Mouse (Mus musculus) limb, embryonic 11.5 days (tissue): ENCODE measurements around the gene 4933411K16Rik. TPM values are rescaled to one million over a fixed set of nuclear protein-coding genes. Genes with fewer than 3 reads are reported as not detected.

Experiments used
- ATAC-seq: fragments of 200-750 bp; cut with Nextera tagmentation; 2 replicates; pipeline ENCODE4 v1.8.0; 2017; ENCODE audit warnings: low read depth; ENCODE audit not compliant: insufficient number of reproducible peaks, low FRiP score, low TSS enrichment
- DNase-seq: peaks from one replicate; pipeline ENCODE4 v3.0.0-alpha.2; 2015; ENCODE audit warnings: low spot score
- H3K27ac ChIP-seq: fragments of 300-500 bp; sonication (generic); replicated peaks from 2 replicates; pipeline ENCODE4 v1.5.1; 2014; ENCODE audit warnings: low read depth, mild to moderate bottlenecking, low read length
- H3K27me3 ChIP-seq: fragments of 300-500 bp; sonication (generic); 2 replicates; pipeline ENCODE4 v1.6.1; 2014; ENCODE audit warnings: mild to moderate bottlenecking, low read length, mixed read lengths; ENCODE audit not compliant: control insufficient read depth, insufficient read depth
- H3K36me3 ChIP-seq: fragments of 300-500 bp; sonication (generic); 2 replicates; pipeline ENCODE4 v1.6.1; 2014; ENCODE audit warnings: mild to moderate bottlenecking, low read length, moderate library complexity, mixed read lengths; ENCODE audit not compliant: control insufficient read depth, insufficient read depth
- H3K4me1 ChIP-seq: fragments of 300-500 bp; sonication (generic); 2 replicates; pipeline ENCODE4 v1.6.1; 2014; ENCODE audit warnings: low read length, mixed read lengths; ENCODE audit not compliant: control insufficient read depth, insufficient read depth
- H3K4me2 ChIP-seq: fragments of 300-500 bp; sonication (generic); 2 replicates; pipeline ENCODE4 v1.6.1; 2014; ENCODE audit warnings: low read depth, mild to moderate bottlenecking, moderate library complexity; ENCODE audit not compliant: severe bottlenecking
- H3K4me3 ChIP-seq: fragments of 300-500 bp; sonication (generic); 2 replicates; pipeline ENCODE4 v1.5.1; 2014; ENCODE audit warnings: low read depth, low read length
- H3K9ac ChIP-seq: fragments of 300-500 bp; sonication (generic); 2 replicates; pipeline ENCODE4 v1.6.1; 2014; ENCODE audit warnings: mild to moderate bottlenecking, low read length
- H3K9me3 ChIP-seq: fragments of 300-500 bp; sonication (generic); 2 replicates; pipeline ENCODE4 v1.6.1; 2016; ENCODE audit warnings: low read length; ENCODE audit not compliant: control insufficient read depth
- WGBS: fragments of 180-500 bp; shearing (Covaris S2); extraction: QIAGEN DNeasy Blood & Tissue Kit; methylation state at CpG from one replicate; pipeline ENCODE4 v1.1.7; 2014; 5-methylcytosine and 5-hydroxymethylcytosine counted together
- polyA plus RNA-seq: library from polyadenylated mRNA; unstranded; fragments of >200 nt; fragmentation: Nextera tagmentation; extraction: Ambion mirVana; gene quantifications from 2 replicates; pipeline ENCODE4 v1.2.1, GENCODE M21; 2014

The 4933411K16Rik gene
- polyA plus RNA-seq, 1 experiment from 2014 or later: not detected

- H3K27ac ChIP-seq: no peak overlapping the region
- H3K4me2 ChIP-seq: no peak overlapping the region
- H3K9ac ChIP-seq: no peak overlapping the region
- no peaks in the 10 kb centered on the region for H3K36me3 ChIP-seq
- DNase-seq (no peak), ATAC-seq (no peak)
- WGBS: 78% methylated on average over 5 of the region's 5 CpGs
- no peak overlapping the region for H3K4me3 ChIP-seq
- H3K27me3 ChIP-seq: no peaks in the 10 kb centered on the region
- no peaks in the 10 kb centered on the region for H3K9me3 ChIP-seq
- peaks cover 12% of the 10 kb centered on the region for H3K4me1 ChIP-seq
These were observed 20.9 kb upstream of the 4933411K16Rik start for GRCm38 (mm10) chr19:42031112-42031511.

- Histone ChIP-seq H3K9me3 (no peaks in the 10 kb centered on the region), H3K36me3 (no peaks in the 10 kb centered on the region), H3K27me3 (no peaks in the 10 kb centered on the region), H3K4me3 (no peak overlapping the region), H3K9ac (no peak overlapping the region), H3K4me2 (no peak overlapping the region), H3K27ac (no peak overlapping the region), H3K4me1 (peaks cover 12% of the 10 kb centered on the region)
- ATAC-seq: no peak
- 87% methylated on average over 14 of the region's 14 CpGs for WGBS
- DNase-seq: no peak
These were observed 18.4 kb upstream of the 4933411K16Rik start for GRCm38 (mm10) chr19:42033611-42034010.

GRCm38 (mm10) chr19:42034146-42034775, 17.8 kb upstream of the 4933411K16Rik start:
- Histone ChIP-seq H3K9me3 (no peaks in the 10 kb centered on the region), H3K9ac (peak overlapping the region; percentile 30; the same call in 1 of the 2 replicates), H3K4me3 (no peak overlapping the region), H3K27ac (no peak overlapping the region; the same call in 1 of the 2 replicates), H3K36me3 (no peaks in the 10 kb centered on the region), H3K4me1 (peaks cover 12% of the 10 kb centered on the region), H3K27me3 (no peaks in the 10 kb centered on the region), H3K4me2 (no peak overlapping the region)
- ATAC-seq (no peak), DNase-seq (no peak)
- 56% methylated on average over 9 of the region's 9 CpGs for WGBS

GRCm38 (mm10) chr19:42034881-42035455, 17.1 kb upstream of the 4933411K16Rik start:
- H3K27ac ChIP-seq: no peak overlapping the region; the same call in 1 of the 2 replicates
- H3K27me3 ChIP-seq: peaks cover 3% of the 10 kb centered on the region; the same call in 1 of the 2 replicates
- H3K4me2 ChIP-seq: no peak overlapping the region
- no peaks in the 10 kb centered on the region for H3K9me3 ChIP-seq
- no peak overlapping the region for H3K9ac ChIP-seq
- peaks cover 12% of the 10 kb centered on the region for H3K4me1 ChIP-seq
- WGBS: 54% methylated on average over 11 of the region's 11 CpGs
- H3K36me3 ChIP-seq: no peaks in the 10 kb centered on the region
- H3K4me3 ChIP-seq: no peak overlapping the region
- peak; percentile 19; the same call in 1 of the 2 replicates for ATAC-seq
- DNase-seq: no peak

- H3K27ac ChIP-seq: no peak within 1 kb of the TSS; the same call in 1 of the 2 replicates
- DNase-seq (peak; percentile 86), ATAC-seq (peak; percentile 48; the same call in 1 of the 2 replicates)
- H3K9me3 ChIP-seq: no peaks in the 10 kb centered on the region
- H3K36me3 ChIP-seq: no peaks in the 10 kb centered on the region
- H3K4me1 ChIP-seq: peaks cover 12% of the 10 kb centered on the region
- H3K4me3 ChIP-seq: no peak within 1 kb of the TSS
- peaks cover 3% of the 10 kb centered on the region; the same call in 1 of the 2 replicates for H3K27me3 ChIP-seq
- no peak within 1 kb of the TSS for H3K4me2 ChIP-seq
- 65% methylated on average over 19 of the region's 19 CpGs for WGBS
- H3K9ac ChIP-seq: no peak within 1 kb of the TSS
These were observed 16.4 kb upstream of the 4933411K16Rik start, which contains the start of gene Ankrd2 for GRCm38 (mm10) chr19:42035456-42036248. Gene Ankrd2, plus strand, starts transcription at chr19:42036000.

- no peak for ATAC-seq
- H3K4me2 ChIP-seq: no peak overlapping the region
- H3K27ac ChIP-seq: no peak overlapping the region
- no peak for DNase-seq
- no peaks in the 10 kb centered on the region for H3K9me3 ChIP-seq
- H3K36me3 ChIP-seq: no peaks in the 10 kb centered on the region
- H3K27me3 ChIP-seq: peaks cover 3% of the 10 kb centered on the region; the same call in 1 of the 2 replicates
- H3K4me3 ChIP-seq: no peak overlapping the region
- WGBS: 79% methylated on average over 3 of the region's 3 CpGs
- H3K4me1 ChIP-seq: peaks cover 12% of the 10 kb centered on the region
- H3K9ac ChIP-seq: no peak overlapping the region
These were observed 15.7 kb upstream of the 4933411K16Rik start for GRCm38 (mm10) chr19:42036357-42036756.

GRCm38 (mm10) chr19:42037167-42037702, 14.8 kb upstream of the 4933411K16Rik start:
- no peak overlapping the region for H3K9ac ChIP-seq
- ATAC-seq: no peak
- no peak overlapping the region for H3K4me2 ChIP-seq
- peaks cover 3% of the 10 kb centered on the region; the same call in 1 of the 2 replicates for H3K27me3 ChIP-seq
- H3K27ac ChIP-seq: no peak overlapping the region
- WGBS: 74% methylated on average over 11 of the region's 11 CpGs
- no peak for DNase-seq
- no peaks in the 10 kb centered on the region for H3K36me3 ChIP-seq
- H3K4me3 ChIP-seq: no peak overlapping the region
- peaks cover 12% of the 10 kb centered on the region for H3K4me1 ChIP-seq
- H3K9me3 ChIP-seq: no peaks in the 10 kb centered on the region

GRCm38 (mm10) chr19:42038310-42038709, 13.7 kb upstream of the 4933411K16Rik start:
- Histone ChIP-seq H3K9ac (no peak overlapping the region), H3K27ac (no peak overlapping the region), H3K27me3 (peaks cover 3% of the 10 kb centered on the region; the same call in 1 of the 2 replicates), H3K9me3 (no peaks in the 10 kb centered on the region), H3K4me3 (no peak overlapping the region), H3K4me1 (peaks cover 12% of the 10 kb centered on the region), H3K36me3 (no peaks in the 10 kb centered on the region), H3K4me2 (no peak overlapping the region)
- WGBS: 89% methylated on average over 12 of the region's 12 CpGs
- ATAC-seq (no peak), DNase-seq (no peak)
